Mouse (Mus musculus) ES-Bruce4 (cell line): Measurements from ENCODE around the gene Stradb.

ENCODE experiments used
- CTCF ChIP-seq: IDR thresholded peaks from one replicate; pipeline ENCODE4 v1.8.1; 2011; ENCODE audit warnings: low read depth, low read length
- EP300 ChIP-seq: IDR thresholded peaks from 2 replicates; pipeline ENCODE4 v1.6.1; 2011; ENCODE audit warnings: low read depth, low read length; ENCODE audit not compliant: insufficient read depth

DNA sequence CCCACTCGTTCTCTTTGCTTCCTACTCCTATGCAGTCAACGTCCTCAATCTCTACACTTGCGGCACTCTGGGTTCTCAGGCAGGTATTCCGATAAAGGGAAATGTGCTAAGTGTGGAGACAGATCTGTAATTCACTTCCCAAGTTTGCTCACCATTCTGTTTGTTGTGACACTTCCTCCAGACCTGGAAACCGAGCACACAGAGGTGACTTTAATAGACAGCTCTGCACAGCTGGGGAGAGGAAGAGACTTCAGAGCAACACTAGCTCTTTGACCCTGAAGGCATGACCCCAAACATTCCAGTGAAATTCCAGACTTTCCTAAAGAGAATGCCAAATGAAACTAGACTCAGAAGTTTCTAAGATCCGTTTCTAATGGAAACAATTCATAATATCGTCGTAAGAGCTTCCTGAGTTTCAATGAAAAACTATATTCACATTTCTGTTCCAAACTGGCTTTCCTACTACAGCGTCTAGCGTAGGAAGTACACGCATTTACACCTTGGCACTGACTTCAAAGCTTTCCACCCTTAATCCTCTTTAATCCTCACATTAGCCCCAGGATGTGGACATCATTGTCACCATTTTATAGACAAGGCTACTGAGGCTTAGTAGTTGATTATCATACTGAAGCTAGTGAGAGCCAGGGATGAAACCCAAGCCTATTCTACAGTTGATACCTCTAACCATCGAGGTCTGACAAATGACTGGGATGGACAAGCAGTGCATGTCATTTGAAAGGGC is 12.0 kb upstream of the Stradb start:
- TF ChIP-seq CTCF (no peak), EP300 (no peak)
